Mouse (Mus musculus) layer of hippocampus, adult 2 months (tissue): ENCODE data around the gene Lman2l. TPM values are rescaled to one million over a fixed set of nuclear protein-coding genes. Genes with fewer than 3 reads are reported as not detected.
A peak's percentile ranks its signal among the peaks of the same experiment; 100 is the strongest.

Experiments used
- DNase-seq, 2 experiments: peaks; one replicate each; pipeline ENCODE4 v3.0.0; 2022; ENCODE audit warnings: low spot score in 2 of 2
- H3K27ac ChIP-seq: fragments of 200-600 bp; 2 replicates; pipeline ENCODE4 v1.8.1; 2022
- H3K4me3 ChIP-seq: fragments of 200-600 bp; 2 replicates; pipeline ENCODE4 v1.8.1; 2022; ENCODE audit warnings: mild to moderate bottlenecking
- CTCF ChIP-seq: fragments of 200-600 bp; conservative IDR thresholded peaks from 2 replicates; pipeline ENCODE4 v1.8.1; 2022; ENCODE audit warnings: antibody characterized with exemption, mild to moderate bottlenecking, moderate library complexity
- total RNA-seq, 2 experiments: library from RNA; stranded (reverse); gene quantifications; 2 replicates each; pipeline ENCODE4 v1.2.3; 2021

The Lman2l gene
- total RNA-seq, 2 experiments from 2014 or later, result 73.2 to 77.2 TPM

DNA sequence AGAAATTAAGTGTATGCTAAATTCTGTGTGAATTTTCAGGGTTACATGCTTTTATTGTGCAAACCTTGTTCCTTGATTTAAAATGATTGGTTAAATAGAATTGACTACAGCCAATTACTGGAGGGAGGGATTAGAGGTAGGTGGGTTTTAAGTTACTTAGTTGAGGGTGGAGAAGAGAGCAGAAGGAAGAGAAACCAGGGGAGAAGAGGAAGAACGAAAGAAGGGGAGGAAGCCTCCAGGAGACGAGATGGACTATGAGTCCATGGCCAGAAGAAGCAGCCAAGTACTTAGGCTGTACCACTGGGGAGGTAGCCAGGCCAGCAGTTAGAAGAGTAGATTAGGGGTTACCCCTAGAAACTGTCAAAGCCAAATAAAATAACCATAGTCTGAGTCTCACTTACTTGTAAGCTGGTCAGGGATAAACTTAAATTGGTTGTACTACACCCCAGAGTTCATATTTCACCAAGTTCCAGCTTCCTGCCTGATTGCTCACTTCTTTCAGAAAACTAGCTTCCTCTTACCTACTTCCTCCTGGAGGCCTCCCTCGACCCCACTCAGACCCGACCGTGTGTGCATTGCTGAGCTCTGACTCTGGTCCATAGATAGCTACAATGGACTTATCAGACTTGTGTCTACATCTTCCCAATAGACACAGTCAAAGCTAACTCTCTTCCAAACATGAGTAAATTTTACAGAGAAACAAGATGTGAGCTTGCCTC lies 1.2 kb upstream of the Lman2l start:
- no peak for DNase-seq
- TF ChIP-seq CTCF, result no peak

DNA sequence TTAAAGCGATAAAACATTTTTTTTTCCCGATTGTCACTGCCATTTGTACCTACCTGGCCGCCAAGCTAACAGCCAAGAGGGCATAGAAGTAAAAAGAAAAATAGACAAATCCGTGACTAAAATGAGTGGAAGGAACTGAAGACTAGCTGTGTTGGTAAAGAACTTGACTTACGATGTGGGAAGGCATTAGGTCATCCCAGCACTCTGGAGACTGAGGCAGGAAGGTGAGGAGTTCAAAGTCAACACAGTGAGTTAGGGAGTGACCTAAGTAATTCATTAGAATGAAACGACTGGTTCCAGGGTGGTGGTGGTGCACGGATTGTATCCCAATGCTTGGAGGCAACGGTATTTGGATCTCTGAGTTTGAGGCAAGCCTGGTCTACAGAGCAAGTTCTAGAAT lies 437 bp upstream of the Lman2l start:
- peak overlapping the region; percentile 88 for H3K27ac ChIP-seq
- peak overlapping the region; percentile 95 for H3K4me3 ChIP-seq
- no peak for DNase-seq
- TF ChIP-seq CTCF, result no peak

More for the DNA sequence above, 1.2 kb upstream of the Lman2l start:
- Histone ChIP-seq H3K27ac (no peak overlapping the region), H3K4me3 (no peak overlapping the region)

GRCm38 (mm10) chr1:36441101-36441500 lies 4.0 kb downstream of the Lman2l start:
- Histone ChIP-seq H3K4me3 (no peak overlapping the region), H3K27ac (peak overlapping the region; percentile 70)
- DNase-seq, result peak; percentile 74 to 88
- no peak for TF ChIP-seq CTCF

GRCm38 (mm10) chr1:36437223-36437622 lies 7.8 kb downstream of the Lman2l start:
- Histone ChIP-seq H3K4me3 (no peak overlapping the region), H3K27ac (no peak overlapping the region)
- DNase-seq, result no peak
- no peak for TF ChIP-seq CTCF

- no peak overlapping the region for H3K27ac ChIP-seq
- TF ChIP-seq CTCF, result no peak
- no peak overlapping the region for H3K4me3 ChIP-seq
- no peak for DNase-seq
Measured at GRCm38 (mm10) chr1:36436515-36436914, 8.6 kb downstream of the Lman2l start.

- no peak for TF ChIP-seq CTCF
- H3K27ac ChIP-seq, result no peak overlapping the region
- no peak for DNase-seq
- no peak overlapping the region for H3K4me3 ChIP-seq
Measured at GRCm38 (mm10) chr1:36435071-36435470, 10.0 kb downstream of the Lman2l start.

DNA sequence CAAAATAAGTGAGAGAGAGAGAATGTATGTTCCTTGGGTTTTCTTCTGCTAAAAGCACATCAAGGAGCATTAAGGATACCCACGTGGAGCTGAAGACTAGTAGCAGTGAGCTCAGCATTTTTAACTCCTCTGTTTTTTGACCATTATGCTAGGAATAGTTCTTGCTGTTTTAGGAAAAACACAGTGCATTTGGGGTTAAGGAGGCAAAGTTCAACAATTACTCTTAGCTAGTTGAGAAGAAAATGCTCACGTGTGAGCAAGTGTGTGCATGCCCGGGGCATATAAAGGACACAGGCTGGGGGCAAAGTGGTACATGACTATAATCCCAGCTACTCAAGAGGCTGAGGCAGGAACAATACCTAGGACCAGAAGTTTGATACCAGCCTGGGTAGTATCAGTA lies 11.5 kb downstream of the Lman2l start:
- no peak for DNase-seq
- no peak overlapping the region for H3K4me3 ChIP-seq
- no peak for TF ChIP-seq CTCF

GRCm38 (mm10) chr1:36432999-36433398 lies 12.1 kb downstream of the Lman2l start:
- no peak for DNase-seq
- Histone ChIP-seq H3K27ac (no peak overlapping the region), H3K4me3 (no peak overlapping the region)
- TF ChIP-seq CTCF, result no peak

More for the DNA sequence above, 11.5 kb downstream of the Lman2l start:
- no peak overlapping the region for H3K27ac ChIP-seq

DNA sequence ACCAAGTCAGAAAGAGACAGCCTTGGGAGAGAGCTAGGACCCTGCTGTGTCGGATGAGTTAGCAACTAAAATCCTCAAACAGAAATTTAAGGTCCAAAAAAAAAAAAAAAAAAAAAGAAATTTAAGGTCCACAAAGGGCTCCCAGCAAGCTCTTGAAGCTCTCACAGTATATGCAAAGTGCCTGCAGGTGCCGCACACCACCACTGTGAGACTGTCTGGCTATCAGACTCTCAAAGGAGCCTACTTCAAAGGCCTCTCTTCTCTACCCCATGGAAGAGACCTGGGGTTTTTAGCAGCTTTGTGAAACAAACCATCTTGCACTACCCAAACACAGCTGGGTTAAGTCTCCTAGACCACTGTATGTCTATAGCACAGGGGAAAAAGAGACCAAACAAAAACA lies 15.6 kb downstream of the Lman2l start:
- DNase-seq, result no peak
- no peak overlapping the region for H3K4me3 ChIP-seq
- H3K27ac ChIP-seq, result no peak overlapping the region
- TF ChIP-seq CTCF, result no peak

DNA sequence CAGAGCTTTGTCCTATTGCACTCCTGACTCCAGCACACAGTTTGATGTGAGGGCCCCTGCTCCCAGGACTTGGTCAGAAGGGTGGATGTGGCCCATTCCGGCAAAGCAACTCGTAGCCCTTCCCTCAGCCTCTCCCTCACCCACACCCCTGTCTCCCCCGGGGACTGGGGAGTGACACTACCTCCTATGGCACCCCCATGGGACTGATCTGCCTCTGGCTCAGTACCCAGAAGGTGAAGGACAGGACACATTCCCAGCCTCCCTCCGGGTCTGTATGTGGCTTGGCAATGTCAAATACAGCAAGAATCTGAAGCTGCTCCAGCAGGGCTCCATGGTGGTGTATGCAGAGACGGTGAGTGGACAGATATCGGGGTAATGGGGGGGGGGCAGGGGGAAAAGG lies 40.5 kb downstream of the Lman2l start:
- H3K27ac ChIP-seq, result no peak overlapping the region
- no peak for DNase-seq
- H3K4me3 ChIP-seq, result no peak overlapping the region
- no peak for TF ChIP-seq CTCF

GRCm38 (mm10) chr1:36401509-36401908 lies 43.6 kb downstream of the Lman2l start:
- DNase-seq, result peak in 1 of 2 experiments; percentile 42
- H3K4me3 ChIP-seq, result no peak overlapping the region
- no peak for TF ChIP-seq CTCF
- peak overlapping the region; percentile 52; the same call in 1 of the 2 replicates for H3K27ac ChIP-seq

- no peak for TF ChIP-seq CTCF
- Histone ChIP-seq H3K27ac (no peak overlapping the region), H3K4me3 (no peak overlapping the region)
- no peak for DNase-seq
Measured at GRCm38 (mm10) chr1:36397041-36397440, 48.0 kb downstream of the Lman2l start.

DNA sequence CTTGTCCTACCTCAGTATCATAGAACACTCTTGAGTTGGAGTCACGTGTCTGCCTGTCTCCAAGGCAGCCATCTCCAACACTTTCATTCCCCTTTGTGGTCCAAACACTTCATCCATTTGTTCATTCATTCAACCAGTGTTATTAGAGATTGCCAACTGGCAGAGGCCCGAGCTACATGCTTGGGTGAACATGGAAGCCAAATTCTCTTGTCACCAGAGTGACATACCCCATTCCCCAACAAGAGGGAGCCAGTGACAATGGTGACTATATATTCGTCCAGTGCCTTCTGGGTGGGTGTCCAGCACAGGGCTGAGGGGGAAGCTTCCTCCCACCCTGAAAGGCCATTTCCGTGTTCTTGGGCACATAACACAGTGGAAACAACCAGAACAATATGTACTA lies 65.5 kb downstream of the Lman2l start:
- DNase-seq, result no peak
- H3K4me3 ChIP-seq, result no peak overlapping the region
- no peak overlapping the region for H3K27ac ChIP-seq
- TF ChIP-seq CTCF, result peak; percentile 40

GRCm38 (mm10) chr1:36378880-36379279 lies 66.2 kb downstream of the Lman2l start:
- Histone ChIP-seq H3K4me3 (no peak overlapping the region), H3K27ac (no peak overlapping the region)
- no peak for DNase-seq
- no peak for TF ChIP-seq CTCF
